Mouse (Mus musculus) frontal cortex, adult 2 months (tissue): Measurements from ENCODE around the gene Olfr808. TPM values are rescaled to one million over a fixed set of nuclear protein-coding genes. Genes with fewer than 3 reads are reported as not detected.

Experiments
- DNase-seq, 2 experiments: peaks; one replicate each; pipeline ENCODE4 v3.0.0; 2022; ENCODE audit warnings: low spot score in 1 of 2; ENCODE audit errors: extremely low spot score in 1 of 2
- polyA plus RNA-seq: library from polyadenylated mRNA; depleted of rRNA; stranded (reverse); fragments of >200 nt; gene quantifications from 2 replicates; pipeline ENCODE4 v1.2.3, GENCODE M21; 2012; rRNA removed

The Olfr808 gene
- polyA plus RNA-seq, result not detected in 2 replicates

DNA sequence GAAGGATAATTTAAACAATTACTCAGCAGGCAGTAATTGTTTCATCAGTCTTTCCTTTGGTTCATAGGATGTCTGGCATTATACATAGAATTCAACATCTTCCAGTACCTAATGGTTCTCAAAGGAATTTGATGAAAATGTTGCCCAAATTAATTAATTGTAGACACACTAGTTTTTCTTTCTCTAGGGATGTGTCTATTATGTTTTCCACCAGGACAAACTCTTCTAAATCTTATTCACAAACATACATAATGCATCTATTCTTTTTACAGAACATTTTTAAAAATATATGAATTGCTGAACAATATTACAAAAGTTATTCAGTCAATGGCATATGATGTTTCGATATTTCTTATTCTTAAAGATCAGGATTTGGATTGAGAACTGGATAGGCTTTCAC lies at the start of gene Olfr808:
Olfr808 (plus strand) TSS at position 301 of the 400 bp plus-strand sequence.
- no peak for DNase-seq

DNA sequence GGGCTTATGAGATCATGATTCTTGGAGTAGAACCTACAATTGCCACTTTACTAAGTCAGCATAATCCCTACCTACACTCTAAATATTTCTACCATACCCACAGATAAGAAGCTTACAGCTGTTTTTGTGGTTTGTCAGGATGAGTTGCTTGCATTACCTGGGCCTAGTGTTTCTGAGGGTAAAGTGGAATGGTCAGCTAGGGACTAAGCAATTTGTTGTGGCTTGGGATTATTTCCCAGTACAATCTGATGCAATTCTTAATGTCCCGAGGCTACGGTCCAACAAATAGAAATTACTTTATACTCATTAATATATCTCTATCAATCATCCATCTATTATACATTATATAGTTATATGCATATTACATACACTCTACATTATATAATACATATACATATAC lies 36.0 kb upstream of the Olfr808 start, which contains the start of gene Olfr805:
Olfr805 (minus strand) TSS at position 101 of the 400 bp plus-strand sequence.
- no peak for DNase-seq

DNA sequence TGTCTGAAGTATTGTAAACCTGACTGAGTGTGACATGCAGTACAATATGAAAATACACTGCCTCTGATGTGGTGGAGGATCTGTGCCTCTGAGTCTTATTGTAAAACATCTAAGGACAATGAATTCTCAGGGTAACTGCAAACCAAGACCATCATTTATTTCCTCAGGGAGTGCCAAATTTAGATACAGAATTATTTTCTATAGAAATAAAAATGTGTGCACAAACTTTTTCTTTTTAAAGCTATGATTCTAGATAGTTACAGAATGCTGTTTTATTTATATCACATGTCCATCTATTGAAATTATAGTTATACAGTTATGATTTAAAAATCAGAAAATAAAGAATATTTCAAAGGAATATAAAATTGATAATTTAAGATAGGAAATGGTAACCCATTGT lies 23.5 kb upstream of the Olfr808 start, which contains the start of gene Olfr806:
Olfr806 (minus strand) TSS at position 101 of the 400 bp plus-strand sequence.
- DNase-seq, result no peak

DNA sequence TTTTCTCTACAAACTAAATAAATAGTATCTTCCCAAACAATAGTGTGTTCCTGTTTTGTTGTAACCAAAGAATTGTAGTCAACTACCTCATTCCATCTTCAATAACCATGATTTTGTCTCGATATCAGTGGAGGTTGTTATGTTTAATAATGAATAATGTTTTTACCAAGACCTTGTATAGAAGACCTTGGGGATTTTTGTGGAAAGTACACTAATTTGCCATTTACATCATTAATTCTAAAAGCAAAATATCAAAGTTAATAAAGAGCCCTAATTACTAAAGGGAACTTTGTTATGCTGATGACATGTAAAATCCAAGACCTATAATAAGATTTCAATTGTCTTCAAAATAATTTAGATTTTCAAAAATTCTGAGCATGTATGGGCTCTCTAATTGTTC lies 7.6 kb upstream of the Olfr808 start, which contains the start of gene Olfr807:
Olfr807 (minus strand) TSS at position 101 of the 400 bp plus-strand sequence.
- DNase-seq, result no peak

DNA sequence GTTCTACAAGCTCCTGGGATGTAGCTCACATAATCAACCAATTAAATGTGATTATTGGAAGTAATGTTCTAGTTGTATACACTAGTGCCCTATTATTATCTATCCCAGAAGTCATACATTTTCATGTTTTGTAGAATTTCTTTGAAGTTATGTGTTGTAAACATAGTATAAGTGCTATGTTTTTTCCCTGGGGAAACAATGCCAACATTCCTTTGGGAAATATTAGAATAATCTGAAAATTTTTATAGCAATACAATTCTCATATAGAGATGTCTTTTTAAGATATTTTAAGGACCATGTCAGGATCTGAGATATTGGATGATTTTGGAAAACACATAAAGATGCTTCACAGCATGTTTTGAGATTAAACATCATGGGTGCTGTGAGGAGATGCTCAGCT lies 9.1 kb downstream of the Olfr808 start, which contains the start of gene Olfr809:
Olfr809 (plus strand) TSS at position 301 of the 400 bp plus-strand sequence.
- no peak for DNase-seq

DNA sequence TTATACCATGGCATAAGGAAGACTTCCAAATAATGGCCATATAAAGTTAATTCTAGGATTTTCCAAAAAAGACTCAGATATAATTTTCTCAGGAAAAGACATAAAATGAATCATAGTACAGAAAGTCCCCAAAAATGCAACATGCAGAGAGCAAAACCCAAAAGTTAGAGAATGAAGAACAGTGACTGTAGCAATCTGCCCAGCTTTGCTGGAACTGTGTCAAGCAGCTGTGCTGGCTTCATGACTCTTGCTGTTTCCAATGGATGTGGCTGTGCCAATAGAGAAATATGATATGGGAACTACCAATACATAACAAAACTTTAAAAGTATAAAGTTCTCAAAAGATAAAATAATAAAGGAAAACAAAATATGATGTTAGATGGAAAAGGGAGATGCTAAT lies 12.8 kb downstream of the Olfr808 start:
- DNase-seq, result no peak

DNA sequence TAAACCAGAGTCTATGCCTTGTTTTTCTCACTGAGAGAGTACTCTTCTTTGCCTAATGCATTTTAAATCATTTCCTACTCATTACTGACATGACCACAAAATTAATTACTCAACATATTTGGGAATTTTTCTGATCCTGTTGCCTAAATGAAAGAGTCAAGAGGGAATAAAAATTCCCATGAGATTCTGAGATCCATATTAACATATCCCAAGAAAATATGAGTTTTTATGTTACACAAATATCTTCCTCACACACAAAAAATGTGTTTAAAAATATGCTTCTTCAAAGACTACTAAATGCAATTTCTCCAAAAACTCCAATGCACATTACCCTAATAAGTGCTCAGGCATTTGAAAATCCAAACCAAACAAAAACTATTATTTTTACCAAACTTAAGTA lies 29.5 kb downstream of the Olfr808 start, which contains the start of gene Olfr810:
Olfr810 (minus strand) TSS at position 101 of the 400 bp plus-strand sequence.
- DNase-seq, result no peak

DNA sequence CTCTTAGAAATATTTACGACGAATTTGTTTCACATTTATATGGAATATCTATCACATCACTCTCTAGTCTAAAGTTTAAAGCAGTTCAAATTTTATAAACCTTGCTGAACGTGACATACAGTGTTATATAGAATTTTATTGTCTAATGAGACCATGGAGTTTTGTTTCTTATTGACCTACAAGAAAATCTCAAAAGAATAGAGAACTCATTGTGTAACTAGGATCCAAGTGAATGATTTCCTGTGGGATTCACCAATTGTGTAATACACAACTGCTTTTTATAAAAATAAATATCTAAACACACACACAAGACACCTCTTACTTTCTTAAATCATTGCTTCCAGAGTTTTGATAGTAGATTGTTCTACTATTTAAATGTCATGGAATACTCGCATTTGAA lies 39.0 kb downstream of the Olfr808 start, which contains the start of gene Olfr811:
Olfr811 (minus strand) TSS at position 101 of the 400 bp plus-strand sequence.
- no peak for DNase-seq

Other genes with a start within 250 kb of the Olfr808 start
- not detected in 2 replicates for gene Olfr791, start 243.7 kb upstream of the Olfr808 start, polyA plus RNA-seq
- 0.04 TPM in 1 of 2 replicates, not detected in the other for gene Olfr792, start 226.3 kb upstream of the Olfr808 start, polyA plus RNA-seq
- gene Olfr794, start 197.8 kb upstream of the Olfr808 start, polyA plus RNA-seq, result not detected in 2 replicates
- gene Olfr796, start 152.9 kb upstream of the Olfr808 start, polyA plus RNA-seq, result not detected in 2 replicates
- gene Olfr798, start 137.5 kb upstream of the Olfr808 start, polyA plus RNA-seq, result not detected in 2 replicates
- gene Olfr799, start 128.0 kb upstream of the Olfr808 start, polyA plus RNA-seq, result not detected in 2 replicates
- gene Olfr800, start 107.8 kb upstream of the Olfr808 start, polyA plus RNA-seq, result not detected in 2 replicates
- gene Olfr801, start 91.6 kb upstream of the Olfr808 start, polyA plus RNA-seq, result 0.04 TPM in 1 of 2 replicates, not detected in the other
- not detected in 2 replicates for gene Olfr802, start 77.3 kb upstream of the Olfr808 start, polyA plus RNA-seq
- not detected in 2 replicates for gene Olfr803, start 71.2 kb upstream of the Olfr808 start, polyA plus RNA-seq
- gene Olfr804, start 62.3 kb upstream of the Olfr808 start, polyA plus RNA-seq, result not detected in 2 replicates
- not detected in 2 replicates for gene Olfr805, start 36.1 kb upstream of the Olfr808 start, polyA plus RNA-seq
- gene Olfr806, start 23.6 kb upstream of the Olfr808 start, polyA plus RNA-seq, result not detected in 2 replicates
- not detected in 2 replicates for gene Olfr807, start 7.7 kb upstream of the Olfr808 start, polyA plus RNA-seq
- not detected in 2 replicates for gene Olfr809, start 9.2 kb downstream of the Olfr808 start, polyA plus RNA-seq
- not detected in 2 replicates for gene Olfr810, start 29.4 kb downstream of the Olfr808 start, polyA plus RNA-seq
- gene Olfr811, start 38.9 kb downstream of the Olfr808 start, polyA plus RNA-seq, result not detected in 2 replicates
- gene Olfr812, start 80.6 kb downstream of the Olfr808 start, polyA plus RNA-seq, result not detected in 2 replicates
- gene Olfr813, start 89.9 kb downstream of the Olfr808 start, polyA plus RNA-seq, result not detected in 2 replicates
- not detected in 2 replicates for gene Olfr814, start 114.4 kb downstream of the Olfr808 start, polyA plus RNA-seq
- not detected in 2 replicates for gene Olfr815, start 140.4 kb downstream of the Olfr808 start, polyA plus RNA-seq
- not detected in 2 replicates for gene Olfr816, start 150.1 kb downstream of the Olfr808 start, polyA plus RNA-seq
- gene Olfr818, start 183.6 kb downstream of the Olfr808 start, polyA plus RNA-seq, result not detected in 2 replicates
- not detected in 2 replicates for gene Olfr819, start 201.8 kb downstream of the Olfr808 start, polyA plus RNA-seq
- gene Olfr247, start 210.7 kb downstream of the Olfr808 start, polyA plus RNA-seq, result not detected in 2 replicates
- not detected in 2 replicates for gene Gm10310, start 219.6 kb downstream of the Olfr808 start, polyA plus RNA-seq
- not detected in 2 replicates for gene Olfr820, start 247.1 kb downstream of the Olfr808 start, polyA plus RNA-seq